Mouse (Mus musculus) erythroid progenitor cell, adult 5-6 weeks (primary cell): ENCODE measurements around the gene Sv2b. TPM values are rescaled to one million over a fixed set of nuclear protein-coding genes. Genes with fewer than 3 reads are reported as not detected.
"Not testable (repeated sequence)": the region's sequence is repeated elsewhere in the genome, so short reads cannot be mapped to it uniquely, and the experiment has no call there.

Source experiments
- ATAC-seq: replicated peaks from 2 replicates; pipeline ENCODE4 v1.8.0; 2016; ENCODE audit warnings: moderate number of reproducible peaks, mild to moderate bottlenecking, moderate TSS enrichment, inconsistent platforms; ENCODE audit not compliant: poor library complexity, low FRiP score, severe bottlenecking
- total RNA-seq, 2 experiments: library from RNA; stranded (forward) in 1 of 2; stranded (reverse) in 1 of 2; fragments of 150-400 nt in 1 of 2; fragments of 186-747, 209-891 nt in 1 of 2; gene quantifications; 2 replicates each; pipeline versions ENCODE4 v1.2.3 to v1.2.4; 2015 to 2017; ENCODE audit warnings: low replicate concordance in 2 of 2

Sv2b gene
- total RNA-seq (2015; ENCODE audit: low replicate concordance) (not detected in 2 replicates), total RNA-seq (2017; ENCODE audit: low replicate concordance) (not detected in 2 replicates)

- no peak for ATAC-seq
These were observed at the start of gene Sv2b for GRCm38 (mm10) chr7:75308457-75309312. Sv2b (minus strand) TSS chr7:75309262.

- ATAC-seq = no peak
These were observed 49.3 kb upstream of the Sv2b start for GRCm38 (mm10) chr7:75358284-75358851.

GRCm38 (mm10) chr7:75355521-75355920 lies 46.5 kb upstream of the Sv2b start:
- no peak for ATAC-seq

- ATAC-seq = no peak
These were observed 43.8 kb upstream of the Sv2b start for GRCm38 (mm10) chr7:75352777-75353374.

GRCm38 (mm10) chr7:75350172-75350571 lies 41.1 kb upstream of the Sv2b start:
- peak; percentile 95 for ATAC-seq

- no peak for ATAC-seq
These were observed 23.2 kb upstream of the Sv2b start for GRCm38 (mm10) chr7:75332311-75332710.

- ATAC-seq = no peak
These were observed 20.7 kb upstream of the Sv2b start for GRCm38 (mm10) chr7:75329740-75330142.

- no peak for ATAC-seq
These were observed 19.8 kb upstream of the Sv2b start for GRCm38 (mm10) chr7:75328721-75329362.

GRCm38 (mm10) chr7:75325273-75325672 lies 16.2 kb upstream of the Sv2b start:
- ATAC-seq = no peak

- not testable (repeated sequence) for ATAC-seq
These were observed 13.7 kb upstream of the Sv2b start for GRCm38 (mm10) chr7:75322742-75323141.

GRCm38 (mm10) chr7:75320009-75320408 lies 10.9 kb upstream of the Sv2b start:
- ATAC-seq = no peak

- ATAC-seq = no peak
These were observed 9.3 kb upstream of the Sv2b start for GRCm38 (mm10) chr7:75318320-75318719.

GRCm38 (mm10) chr7:75314873-75315272 lies 5.8 kb upstream of the Sv2b start:
- ATAC-seq = no peak

- no peak for ATAC-seq
These were observed 508 bp upstream of the Sv2b start for GRCm38 (mm10) chr7:75309570-75309969.

- no peak for ATAC-seq
These were observed 964 bp downstream of the Sv2b start for GRCm38 (mm10) chr7:75308140-75308456.

GRCm38 (mm10) chr7:75307570-75308087 lies 1.4 kb downstream of the Sv2b start:
- no peak for ATAC-seq

GRCm38 (mm10) chr7:75305901-75306465 lies 3.1 kb downstream of the Sv2b start:
- no peak for ATAC-seq

- ATAC-seq = no peak
These were observed 6.4 kb downstream of the Sv2b start for GRCm38 (mm10) chr7:75302523-75303215.

GRCm38 (mm10) chr7:75299245-75299644 lies 9.8 kb downstream of the Sv2b start:
- no peak for ATAC-seq
